Mouse (Mus musculus) hindbrain, embryonic 11.5 days (tissue): ENCODE data around the gene Cd36. TPM values are rescaled to one million over a fixed set of nuclear protein-coding genes. Genes with fewer than 3 reads are reported as not detected.

Source experiments
- ATAC-seq: fragments of 200-750 bp; cut with Nextera tagmentation; 2 replicates; pipeline ENCODE4 v1.8.0; 2017; ENCODE audit warnings: mild to moderate bottlenecking, moderate TSS enrichment, moderate library complexity; ENCODE audit not compliant: low FRiP score
- DNase-seq: peaks from one replicate; pipeline ENCODE4 v3.0.0-alpha.2; 2015; ENCODE audit warnings: low spot score
- H3K27ac ChIP-seq: fragments of 300-500 bp; sonication (generic); 2 replicates; pipeline ENCODE4 v1.5.1; 2014; ENCODE audit warnings: mild to moderate bottlenecking, low read depth, low read length
- H3K27me3 ChIP-seq: fragments of 300-500 bp; sonication (generic); 2 replicates; pipeline ENCODE4 v1.6.1; 2014; ENCODE audit warnings: mild to moderate bottlenecking, low read length, moderate library complexity, mixed read lengths; ENCODE audit not compliant: control insufficient read depth, insufficient read depth
- H3K36me3 ChIP-seq: fragments of 300-500 bp; sonication (generic); 2 replicates; pipeline ENCODE4 v1.6.1; 2014; ENCODE audit warnings: mild to moderate bottlenecking, low read length, moderate library complexity, mixed read lengths; ENCODE audit not compliant: control insufficient read depth, insufficient read depth
- H3K4me1 ChIP-seq: fragments of 300-500 bp; sonication (generic); replicated peaks from 2 replicates; pipeline ENCODE4 v1.6.1; 2014; ENCODE audit warnings: low read length, mixed read lengths; ENCODE audit not compliant: control insufficient read depth, insufficient read depth
- H3K4me2 ChIP-seq: fragments of 300-500 bp; sonication (generic); replicated peaks from 2 replicates; pipeline ENCODE4 v1.6.1; 2014; ENCODE audit warnings: mild to moderate bottlenecking, low read depth, low read length
- H3K4me3 ChIP-seq: fragments of 300-500 bp; sonication (generic); 2 replicates; pipeline ENCODE4 v1.5.1; 2014; ENCODE audit warnings: low read depth, low read length
- H3K9ac ChIP-seq: fragments of 300-500 bp; sonication (generic); 2 replicates; pipeline ENCODE4 v1.6.1; 2014; ENCODE audit warnings: low read depth, low read length
- H3K9me3 ChIP-seq: fragments of 300-500 bp; sonication (generic); 2 replicates; pipeline ENCODE4 v1.6.1; 2016; ENCODE audit warnings: low read length; ENCODE audit not compliant: control insufficient read depth
- WGBS: fragments of 180-500 bp; shearing (Covaris S2); extraction: QIAGEN DNeasy Blood & Tissue Kit; methylation state at CpG from one replicate; pipeline ENCODE4 v1.1.7; 2014; 5-methylcytosine and 5-hydroxymethylcytosine counted together
- polyA plus RNA-seq: library from polyadenylated mRNA; unstranded; fragments of >200 nt; fragmentation: Nextera tagmentation; extraction: Ambion mirVana; gene quantifications from 2 replicates; pipeline ENCODE4 v1.2.1, GENCODE M21; 2014

Cd36 gene
- polyA plus RNA-seq, 1 experiment from 2014 or later = 2.2 TPM

- Histone ChIP-seq H3K27ac (no peak overlapping the region), H3K4me3 (no peak overlapping the region), H3K4me2 (no peak overlapping the region), H3K9me3 (no peaks in the 10 kb centered on the region), H3K4me1 (no peaks in the 10 kb centered on the region), H3K27me3 (no peaks in the 10 kb centered on the region), H3K9ac (no peak overlapping the region), H3K36me3 (no peaks in the 10 kb centered on the region)
- WGBS = 85% methylated on average over 3 of the region's 3 CpGs
- no peak for DNase-seq
- no peak for ATAC-seq
These were observed 81.7 kb downstream of the Cd36 start for GRCm38 (mm10) chr5:17806774-17807377.

GRCm38 (mm10) chr5:17776571-17776970 lies 112.0 kb downstream of the Cd36 start:
- DNase-seq (peak; percentile 85), ATAC-seq (no peak)
- H3K9me3 ChIP-seq = no peaks in the 10 kb centered on the region
- WGBS = 89% methylated on average over 6 of the region's 6 CpGs
- H3K27me3 ChIP-seq = no peaks in the 10 kb centered on the region
- no peak overlapping the region for H3K4me3 ChIP-seq
- H3K9ac ChIP-seq = no peak overlapping the region
- no peaks in the 10 kb centered on the region for H3K4me1 ChIP-seq
- H3K27ac ChIP-seq = no peak overlapping the region
- H3K4me2 ChIP-seq = no peak overlapping the region
- H3K36me3 ChIP-seq = no peaks in the 10 kb centered on the region

GRCm38 (mm10) chr5:17770328-17770727 lies 118.3 kb downstream of the Cd36 start:
- H3K9ac ChIP-seq = no peak overlapping the region
- no peak overlapping the region for H3K4me2 ChIP-seq
- DNase-seq (no peak), ATAC-seq (no peak)
- 96% methylated on average over 2 of the region's 2 CpGs for WGBS
- no peaks in the 10 kb centered on the region for H3K27me3 ChIP-seq
- H3K4me1 ChIP-seq = no peaks in the 10 kb centered on the region
- H3K36me3 ChIP-seq = no peaks in the 10 kb centered on the region
- no peaks in the 10 kb centered on the region for H3K9me3 ChIP-seq
- H3K4me3 ChIP-seq = no peak overlapping the region
- no peak overlapping the region for H3K27ac ChIP-seq

GRCm38 (mm10) chr5:17766006-17766677 lies 122.5 kb downstream of the Cd36 start:
- H3K9me3 ChIP-seq = no peaks in the 10 kb centered on the region

GRCm38 (mm10) chr5:17753471-17754005 lies 135.1 kb downstream of the Cd36 start:
- no peak for ATAC-seq
- no peak overlapping the region for H3K27ac ChIP-seq
- no peak overlapping the region for H3K4me3 ChIP-seq
- no peak overlapping the region for H3K9ac ChIP-seq
- H3K27me3 ChIP-seq = no peaks in the 10 kb centered on the region
- no peak for DNase-seq
- 83% methylated on average over 7 of the region's 7 CpGs for WGBS
- H3K4me1 ChIP-seq = no peaks in the 10 kb centered on the region
- H3K36me3 ChIP-seq = no peaks in the 10 kb centered on the region
- no peaks in the 10 kb centered on the region for H3K9me3 ChIP-seq
- H3K4me2 ChIP-seq = no peak overlapping the region

More at GRCm38 (mm10) chr5:17766006-17766677, 122.5 kb downstream of the Cd36 start:
- Histone ChIP-seq H3K27me3 (no peaks in the 10 kb centered on the region), H3K4me1 (no peaks in the 10 kb centered on the region), H3K36me3 (no peaks in the 10 kb centered on the region), H3K27ac (no peak overlapping the region), H3K4me2 (no peak overlapping the region), H3K4me3 (no peak overlapping the region), H3K9ac (no peak overlapping the region)
- WGBS = 61% methylated on average over 4 of the region's 4 CpGs
- DNase-seq = peak; percentile 61
- ATAC-seq = peak; percentile 55

- H3K4me1 ChIP-seq = no peaks in the 10 kb centered on the region
- no peak for ATAC-seq
- WGBS = 77% methylated on average over 3 of the region's 3 CpGs
These were observed 140.3 kb downstream of the Cd36 start for GRCm38 (mm10) chr5:17748293-17748692.

GRCm38 (mm10) chr5:17747143-17747542 lies 141.5 kb downstream of the Cd36 start:
- no peak for ATAC-seq
- no peak overlapping the region for H3K4me2 ChIP-seq
- H3K9ac ChIP-seq = no peak overlapping the region
- no peak overlapping the region for H3K4me3 ChIP-seq
- DNase-seq = no peak
- H3K4me1 ChIP-seq = no peaks in the 10 kb centered on the region
- H3K27ac ChIP-seq = no peak overlapping the region
- no peaks in the 10 kb centered on the region for H3K36me3 ChIP-seq
- H3K27me3 ChIP-seq = no peaks in the 10 kb centered on the region
- WGBS = 21% methylated on average over 5 of the region's 5 CpGs
- H3K9me3 ChIP-seq = no peaks in the 10 kb centered on the region

More at GRCm38 (mm10) chr5:17748293-17748692, 140.3 kb downstream of the Cd36 start:
- no peaks in the 10 kb centered on the region for H3K9me3 ChIP-seq
- no peak for DNase-seq
- H3K4me3 ChIP-seq = no peak overlapping the region
- H3K4me2 ChIP-seq = no peak overlapping the region
- no peaks in the 10 kb centered on the region for H3K36me3 ChIP-seq
- no peak overlapping the region for H3K9ac ChIP-seq
- no peaks in the 10 kb centered on the region for H3K27me3 ChIP-seq
- no peak overlapping the region for H3K27ac ChIP-seq

GRCm38 (mm10) chr5:17746520-17746919 lies 142.1 kb downstream of the Cd36 start:
- no peak overlapping the region for H3K4me3 ChIP-seq
- no peak overlapping the region for H3K27ac ChIP-seq
- H3K4me2 ChIP-seq = no peak overlapping the region
- ATAC-seq (no peak), DNase-seq (no peak)
- H3K27me3 ChIP-seq = no peaks in the 10 kb centered on the region
- H3K9ac ChIP-seq = no peak overlapping the region
- no peaks in the 10 kb centered on the region for H3K4me1 ChIP-seq
- H3K9me3 ChIP-seq = no peaks in the 10 kb centered on the region
- H3K36me3 ChIP-seq = no peaks in the 10 kb centered on the region

GRCm38 (mm10) chr5:17739805-17740204 lies 148.8 kb downstream of the Cd36 start:
- WGBS = 53% methylated on average over 3 of the region's 3 CpGs
- H3K9ac ChIP-seq = no peak overlapping the region
- ATAC-seq = no peak
- no peaks in the 10 kb centered on the region for H3K27me3 ChIP-seq
- no peaks in the 10 kb centered on the region for H3K9me3 ChIP-seq
- H3K4me3 ChIP-seq = no peak overlapping the region
- H3K27ac ChIP-seq = no peak overlapping the region
- H3K36me3 ChIP-seq = no peaks in the 10 kb centered on the region
- DNase-seq = no peak
- H3K4me1 ChIP-seq = no peaks in the 10 kb centered on the region
- no peak overlapping the region for H3K4me2 ChIP-seq
